Mouse (Mus musculus) naive thymus-derived CD4-positive, alpha-beta T cell, adult 2 months (primary cell): ENCODE measurements around the gene Ctnnd1.
"Not testable (repeated sequence)": the region's sequence is repeated elsewhere in the genome, so short reads cannot be mapped to it uniquely, and the experiment has no call there.

ENCODE experiments used
- DNase-seq: peaks from one replicate; pipeline ENCODE4 v3.0.0-alpha.2; 2011; ENCODE audit warnings: low read depth

Gene Ctnnd1

DNA sequence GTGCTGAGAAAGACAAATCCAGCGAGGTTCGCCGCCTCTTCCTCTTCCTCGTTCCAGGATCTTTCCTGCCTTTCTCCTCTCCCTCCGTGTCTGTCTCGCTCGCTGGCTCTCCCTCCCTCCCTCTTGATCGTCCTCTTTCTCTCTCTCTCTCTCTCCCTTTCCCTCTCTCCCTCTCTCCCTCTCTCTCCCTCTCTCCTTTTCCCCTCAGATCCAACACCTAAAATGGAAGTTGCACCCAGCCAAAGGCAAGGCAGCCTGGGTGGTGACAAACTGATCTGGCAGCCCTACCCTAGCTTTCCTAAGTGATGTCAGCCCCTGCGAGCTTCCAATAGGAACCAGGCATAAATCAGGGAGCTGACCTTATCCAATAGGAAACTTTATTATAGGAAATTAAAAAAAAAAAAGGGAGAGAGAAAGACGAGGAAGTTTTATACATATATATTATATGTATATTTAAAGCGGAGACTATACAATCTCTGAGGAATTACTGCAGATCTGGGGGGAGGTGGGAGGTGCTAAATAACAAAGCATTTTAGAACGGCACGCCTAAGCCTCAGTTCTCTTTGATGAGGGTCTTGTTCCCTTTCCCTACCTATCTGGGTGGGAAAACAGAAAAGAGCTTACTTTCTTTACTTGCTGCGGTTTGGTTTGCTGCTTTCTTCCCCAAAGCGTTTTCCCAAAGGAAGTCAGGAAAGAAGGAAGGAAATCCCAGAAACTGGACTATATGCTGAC lies at the start of gene Ctnnd1:
Ctnnd1 (minus strand) TSS at position 302 of the 732 bp plus-strand sequence.
- DNase-seq = no peak

DNA sequence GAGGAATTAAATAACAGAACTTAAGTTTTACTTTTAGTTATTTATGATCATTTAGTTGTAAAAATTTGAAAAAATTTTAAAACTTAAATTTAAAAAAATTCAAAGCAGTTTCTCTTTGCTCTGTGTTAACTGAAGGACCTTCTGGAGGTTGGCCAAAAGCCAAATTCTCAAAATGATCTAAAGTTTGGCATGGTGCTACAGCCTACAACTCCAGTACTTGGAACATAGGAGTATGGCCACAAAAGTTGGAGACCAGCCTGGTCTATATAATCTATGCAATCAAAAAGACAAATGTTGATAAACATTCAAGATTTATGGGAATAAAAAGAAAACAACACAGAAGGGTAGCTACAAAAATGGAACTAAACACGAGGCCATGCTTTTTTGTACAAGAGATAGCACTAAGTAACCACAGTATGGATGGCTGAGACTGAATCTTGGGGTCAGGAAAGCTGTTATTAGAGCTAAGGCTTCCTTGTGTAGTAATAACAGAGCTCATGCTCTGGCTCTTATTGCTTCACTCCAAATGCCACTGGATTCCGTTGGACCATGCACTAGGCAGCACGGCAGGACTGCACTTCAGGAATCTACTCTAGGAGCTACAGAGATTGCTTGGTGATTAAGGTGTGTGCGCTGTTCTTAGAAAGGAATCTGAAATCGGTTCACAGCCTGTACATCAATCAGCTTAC lies 44.6 kb upstream of the Ctnnd1 start:
- DNase-seq = no peak

DNA sequence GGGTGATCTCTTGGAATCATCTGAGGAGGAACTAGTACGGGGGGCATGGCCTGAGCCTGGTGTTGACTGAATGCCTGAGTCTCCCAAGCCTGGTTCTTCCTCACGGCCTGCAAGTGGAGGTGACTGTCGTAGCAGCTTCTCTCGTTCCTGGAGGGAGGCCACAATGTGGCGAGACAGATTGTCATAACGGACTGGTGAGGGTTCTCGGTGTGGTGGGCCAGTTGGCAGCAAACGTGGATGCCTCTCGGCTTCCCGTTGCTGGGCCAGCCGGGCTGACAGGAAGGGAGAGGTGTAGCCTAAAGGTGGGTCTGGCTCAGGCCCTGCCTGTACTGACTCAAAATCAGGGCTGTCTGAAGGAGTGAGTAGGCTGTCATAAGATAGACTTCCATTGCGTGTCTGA lies 39.5 kb upstream of the Ctnnd1 start:
- DNase-seq = no peak

DNA sequence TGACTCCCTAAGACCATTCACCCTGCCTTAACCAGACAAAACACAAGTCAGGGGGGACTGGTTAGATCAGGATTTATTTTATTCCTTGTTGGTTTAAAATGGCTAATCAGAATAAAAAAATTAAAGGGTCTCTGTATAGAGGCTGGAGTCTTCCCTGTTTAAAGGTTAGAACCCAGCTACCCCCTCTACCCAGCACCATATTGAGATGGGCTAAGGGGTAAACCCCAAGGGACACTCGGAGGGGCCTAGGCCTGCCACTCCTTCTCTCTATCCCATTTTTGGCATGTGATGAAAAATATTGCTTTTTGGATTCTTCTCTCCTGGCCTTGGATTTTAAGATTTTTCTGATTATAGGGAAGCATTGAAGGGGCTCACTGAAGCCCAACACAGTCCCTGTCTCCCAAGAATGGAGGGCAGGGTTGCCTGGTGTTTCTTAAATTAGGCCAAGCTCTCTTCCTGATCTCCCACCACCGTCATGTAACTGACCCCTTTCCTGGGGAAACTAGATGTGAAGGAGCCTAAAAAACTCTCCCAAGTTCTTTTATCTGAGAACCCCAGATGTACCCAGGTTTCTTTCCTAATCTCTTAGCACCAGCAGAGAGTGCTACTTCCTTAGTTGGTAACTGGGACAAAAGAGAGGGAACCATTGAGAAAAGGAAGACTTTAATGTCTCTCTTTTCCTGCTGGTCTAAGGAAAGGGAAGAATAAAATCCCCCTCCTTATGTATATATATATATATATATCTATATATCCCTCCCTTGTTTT lies 37.7 kb upstream of the Ctnnd1 start:
- DNase-seq = no peak

DNA sequence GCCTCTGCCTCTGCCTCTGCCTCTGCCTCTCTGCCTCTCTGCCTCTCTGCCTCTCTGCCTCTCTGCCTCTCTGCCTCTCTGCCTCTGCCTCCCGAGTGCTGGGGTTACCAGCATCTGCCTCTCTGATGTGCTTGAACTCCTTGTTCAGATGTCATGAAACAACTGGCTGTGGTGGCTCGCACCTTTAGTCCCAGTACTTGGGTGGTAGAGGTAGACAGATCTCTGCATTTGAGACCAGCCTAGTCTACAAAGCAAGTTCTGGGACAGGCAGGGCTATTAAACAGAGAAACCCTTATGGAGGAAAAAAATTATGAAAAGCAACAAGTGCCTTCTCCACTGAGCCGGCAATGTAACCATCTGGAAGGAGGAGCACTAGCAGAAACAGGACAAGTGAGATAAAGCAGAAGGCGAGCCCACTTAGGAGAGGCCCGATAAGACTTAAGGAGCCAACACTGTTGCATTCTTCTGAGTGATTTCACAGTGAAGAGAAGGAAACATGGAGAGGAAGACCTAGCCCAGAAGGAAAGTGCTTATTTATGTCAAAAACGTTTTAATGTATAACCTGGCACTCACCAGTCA lies 32.1 kb upstream of the Ctnnd1 start:
- DNase-seq = no peak

DNA sequence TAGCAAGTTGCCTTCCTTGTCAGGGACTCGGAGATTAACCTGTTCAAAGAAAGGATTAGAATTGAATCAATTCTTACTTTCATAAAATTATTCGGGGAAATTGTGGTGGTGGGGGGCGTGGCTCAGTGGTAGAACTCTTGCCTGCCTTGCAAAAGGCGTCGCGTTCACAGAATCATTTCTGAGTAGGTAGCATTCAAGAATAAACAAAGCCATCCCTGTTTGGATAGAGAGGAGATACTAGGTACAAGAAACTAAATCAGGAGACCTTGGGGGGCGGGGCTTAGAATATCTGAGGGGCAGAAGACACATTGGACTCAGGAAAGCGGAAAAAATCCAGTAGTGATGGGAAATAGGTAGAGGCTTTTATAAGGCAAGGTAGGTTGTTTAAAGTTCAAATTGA lies 28.5 kb upstream of the Ctnnd1 start, which contains the start of gene Tmx2:
Tmx2 (minus strand) TSS at position 125 of the 400 bp plus-strand sequence.
- DNase-seq = peak; percentile 20

DNA sequence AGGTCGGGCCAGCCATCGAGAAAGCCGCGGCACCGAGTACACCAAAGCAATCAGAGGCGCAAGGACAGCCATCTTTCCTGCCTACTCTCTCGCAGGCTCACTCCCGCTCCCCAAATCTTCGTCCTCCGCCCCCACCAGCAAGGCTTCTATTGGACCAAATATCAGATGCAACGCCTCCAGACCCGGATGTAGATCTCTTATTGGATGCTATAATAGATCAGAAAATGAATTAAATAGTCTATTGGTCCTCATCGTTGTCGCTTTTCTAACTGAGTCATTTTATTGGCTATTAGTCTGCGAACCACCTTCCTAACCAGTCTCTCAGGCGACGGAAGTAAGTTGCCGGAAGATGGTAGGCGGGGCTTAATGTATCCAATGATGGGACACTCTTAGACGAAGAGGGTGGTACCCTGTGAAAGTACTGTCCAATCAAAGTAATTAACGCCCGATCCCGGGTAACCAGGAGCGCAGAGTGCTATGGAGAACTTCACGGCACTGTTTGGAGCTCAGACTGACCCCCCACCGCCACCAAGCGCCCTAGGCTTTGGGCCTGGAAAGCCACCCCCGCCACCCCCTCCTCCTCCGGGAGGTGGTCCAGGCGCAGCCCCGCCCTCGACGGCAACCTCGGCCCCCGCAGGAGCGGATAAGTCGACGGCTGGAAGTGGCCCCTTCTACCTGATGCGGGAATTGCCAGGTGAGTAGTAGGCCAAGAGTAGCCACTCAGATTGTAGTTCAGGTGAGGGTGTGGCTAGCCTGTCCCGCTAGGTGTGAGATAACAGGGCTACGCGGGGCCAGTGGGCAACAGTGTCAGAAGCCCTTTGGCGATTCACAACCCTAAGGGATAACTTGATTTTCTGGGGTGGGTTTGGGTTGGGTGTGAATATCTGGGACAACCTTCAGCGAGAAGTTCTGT lies 27.7 kb upstream of the Ctnnd1 start, which contains the start of the genes Gm28635 and Med19:
Gm28635 (minus strand) TSS at position 74 of the 913 bp plus-strand sequence.
Med19 (plus strand) TSS at position 435 of the 913 bp plus-strand sequence.
- peak; percentile 98 for DNase-seq

DNA sequence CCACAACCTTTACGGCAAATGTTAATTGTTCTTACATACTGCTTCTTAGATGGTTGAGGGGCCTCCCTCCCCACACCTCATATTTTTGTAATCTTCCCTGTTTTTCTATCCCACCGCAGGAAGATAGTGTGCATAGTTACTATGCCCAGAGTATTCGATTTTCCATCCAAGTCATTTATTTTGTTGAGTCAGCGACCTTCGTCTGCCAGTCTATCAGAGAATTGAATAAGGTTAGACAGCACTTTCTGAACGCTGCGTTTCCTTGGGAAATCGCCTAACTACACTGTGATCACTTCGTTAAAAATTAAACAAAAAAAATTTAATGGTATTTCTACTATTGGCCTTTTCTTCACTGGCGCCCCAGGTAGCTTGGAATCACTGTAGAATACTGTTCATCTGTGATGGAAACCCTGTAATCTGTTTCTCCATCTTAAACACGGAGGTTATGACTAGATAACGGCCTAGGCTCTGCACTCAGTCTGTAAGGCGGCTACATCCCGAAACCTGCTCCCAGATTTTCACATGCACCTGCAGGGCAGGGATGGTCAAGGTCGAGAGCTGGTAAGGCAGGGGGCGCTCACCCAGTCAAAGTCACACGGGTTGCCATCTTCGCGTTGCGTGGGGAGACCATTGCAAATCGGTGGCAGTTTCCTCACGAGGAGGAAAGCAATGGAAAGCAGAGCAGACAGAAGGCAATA lies 26.9 kb upstream of the Ctnnd1 start:
- DNase-seq = peak; percentile 57

DNA sequence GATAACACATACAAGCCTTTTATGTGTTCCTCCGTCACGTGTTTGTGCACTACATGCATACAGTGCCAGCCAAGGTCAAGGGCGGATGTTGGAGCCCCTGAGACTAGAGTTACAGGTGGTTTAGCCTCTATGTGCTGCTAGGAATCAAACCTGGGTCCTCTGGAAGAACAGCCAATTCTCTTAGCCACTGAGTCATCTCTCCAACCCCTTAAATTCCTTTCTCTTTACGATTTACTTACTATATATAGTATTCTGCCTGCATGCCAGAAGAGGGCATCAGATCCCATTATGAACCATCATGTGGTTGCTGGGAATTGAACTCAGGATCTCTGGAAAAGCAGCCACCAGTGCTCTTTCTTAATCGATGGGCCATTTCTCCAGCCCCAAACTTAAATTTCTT lies 21.0 kb upstream of the Ctnnd1 start:
- DNase-seq = not testable (repeated sequence)

DNA sequence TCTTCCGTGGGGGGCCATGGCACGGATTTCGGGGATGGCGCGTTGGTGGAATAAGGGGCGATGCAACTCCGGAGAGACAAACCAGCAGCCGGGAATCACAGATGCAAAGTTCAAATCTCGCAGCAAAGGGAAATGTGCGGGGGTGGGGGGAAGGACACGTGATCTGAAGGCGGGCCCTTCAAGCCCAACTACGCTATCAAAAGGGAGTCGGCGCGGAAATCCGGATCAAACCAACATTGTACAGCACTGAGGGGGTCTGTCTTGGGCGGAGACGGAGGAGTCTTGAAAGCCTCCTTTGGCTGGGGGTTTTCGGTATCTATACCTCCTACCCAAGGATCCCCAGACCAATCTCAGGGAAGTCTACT lies 20.0 kb upstream of the Ctnnd1 start, which contains the start of gene Selenoh:
Selenoh (minus strand) TSS at position 202 of the 365 bp plus-strand sequence.
- DNase-seq = peak; percentile 91

DNA sequence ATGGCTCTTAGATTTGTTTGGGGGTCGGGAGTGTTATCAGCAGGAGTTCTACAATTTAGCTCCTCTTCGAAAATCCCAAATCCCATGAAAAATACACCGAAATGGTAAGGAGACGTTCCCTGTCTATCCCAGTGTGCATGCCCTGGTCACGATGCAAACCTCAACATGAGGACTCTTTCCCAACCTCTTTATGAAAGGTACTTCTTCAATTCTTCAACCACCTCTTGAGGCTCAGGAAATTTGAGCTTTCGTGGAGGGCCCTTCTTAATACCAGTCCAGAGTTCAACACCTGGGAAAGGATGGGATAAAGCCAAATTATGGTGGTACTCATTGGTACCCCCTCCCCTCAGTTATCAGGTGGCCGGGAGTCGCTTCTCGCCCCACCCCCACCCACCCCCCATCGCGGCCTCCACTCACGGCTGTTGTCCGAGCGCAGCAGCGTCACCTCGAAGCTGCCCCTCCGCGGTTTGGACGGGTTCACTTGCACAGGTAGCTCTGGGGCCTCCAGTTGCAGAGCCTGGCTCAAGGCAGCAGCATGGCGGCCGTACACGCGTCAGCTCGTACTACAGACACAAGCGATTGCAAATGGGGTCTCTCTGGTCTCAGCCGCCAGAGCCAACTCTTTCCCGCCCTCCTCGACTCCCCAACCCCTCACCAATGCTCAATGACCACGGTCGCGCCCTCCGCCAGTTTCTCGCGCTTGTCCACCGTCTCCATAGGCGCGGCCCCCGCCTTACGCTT lies 19.4 kb upstream of the Ctnnd1 start:
- DNase-seq = no peak

DNA sequence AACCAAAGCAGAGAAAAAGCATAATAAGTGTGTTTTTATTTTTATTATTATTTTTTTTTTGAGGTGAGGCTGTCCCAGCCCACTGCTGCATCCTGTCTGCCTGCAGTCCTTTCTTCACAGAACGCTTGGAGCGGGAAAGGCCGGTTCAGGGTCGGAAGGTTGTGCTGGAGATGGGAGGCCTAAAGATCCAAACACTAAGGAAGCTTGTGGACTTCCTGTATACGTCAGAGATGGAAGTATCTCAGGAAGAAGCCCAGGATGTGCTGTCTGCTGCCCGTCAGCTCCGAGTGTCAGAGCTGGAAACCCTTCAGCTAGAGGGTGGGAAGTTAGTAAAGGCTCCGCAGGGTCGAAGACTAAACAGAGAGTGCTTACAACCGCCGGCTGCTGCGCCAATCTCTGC lies 15.5 kb upstream of the Ctnnd1 start:
- DNase-seq = no peak

DNA sequence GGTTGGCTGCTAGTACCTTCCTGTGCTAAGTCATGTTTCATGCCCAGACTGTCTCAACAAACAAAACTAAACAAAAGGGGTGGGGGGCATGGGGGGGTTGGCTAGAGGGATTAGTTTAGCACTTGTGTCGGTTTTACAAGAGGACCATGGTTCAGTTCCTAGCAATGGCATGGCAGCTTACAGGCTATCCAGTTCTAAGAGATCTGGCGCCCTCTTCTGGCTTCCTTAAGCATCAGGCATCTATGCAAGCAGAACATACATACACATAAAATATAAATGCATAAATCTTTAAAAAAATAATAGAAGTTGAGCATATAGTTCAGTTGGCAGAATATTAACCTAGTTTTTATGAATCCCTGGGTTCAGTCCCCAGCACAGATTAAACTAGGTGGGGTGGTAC lies 12.3 kb upstream of the Ctnnd1 start:
- DNase-seq = peak; percentile 74

DNA sequence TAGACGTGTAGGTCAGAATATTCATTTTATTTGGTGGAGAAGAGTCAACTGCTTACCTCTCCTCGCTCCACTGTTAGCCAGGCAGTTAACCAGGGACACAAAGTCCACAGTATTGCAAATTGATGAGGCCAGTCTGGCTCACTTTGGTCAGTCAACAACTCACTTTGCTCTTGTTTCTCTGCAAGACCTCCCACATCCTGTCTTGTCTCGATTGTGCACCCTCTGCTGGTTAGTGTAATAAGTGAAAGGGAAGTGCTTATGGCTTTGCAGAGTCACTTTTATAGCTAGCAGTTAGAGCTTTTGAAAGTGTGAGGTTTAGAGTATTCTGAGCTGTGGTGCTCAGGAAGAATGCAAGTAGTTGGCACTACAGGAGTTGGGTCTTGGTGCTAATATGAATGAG lies 9.7 kb upstream of the Ctnnd1 start:
- peak; percentile 81 for DNase-seq

DNA sequence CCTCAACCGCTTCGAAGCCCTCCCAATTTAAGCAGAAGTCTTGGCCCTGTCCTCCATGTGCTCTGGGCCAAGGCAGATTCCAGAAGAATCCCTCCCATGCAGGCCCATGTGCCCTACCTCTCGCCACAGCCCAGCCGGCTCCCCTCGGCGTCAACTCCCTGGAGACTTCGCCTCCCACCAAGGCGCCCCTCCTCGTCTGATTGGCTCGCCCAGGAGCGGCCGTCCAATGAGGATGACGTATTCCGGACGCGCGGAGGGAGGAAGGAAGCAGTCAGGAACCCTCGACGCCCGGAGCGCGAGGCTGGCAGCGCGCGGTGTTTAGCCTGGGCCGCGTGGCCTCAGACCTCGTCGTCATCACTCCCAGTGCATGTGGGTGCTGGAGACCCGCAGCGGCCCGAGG lies 8.2 kb upstream of the Ctnnd1 start, which contains the start of gene Btbd18:
Btbd18 (plus strand) TSS at position 274 of the 400 bp plus-strand sequence.
- DNase-seq = no peak

DNA sequence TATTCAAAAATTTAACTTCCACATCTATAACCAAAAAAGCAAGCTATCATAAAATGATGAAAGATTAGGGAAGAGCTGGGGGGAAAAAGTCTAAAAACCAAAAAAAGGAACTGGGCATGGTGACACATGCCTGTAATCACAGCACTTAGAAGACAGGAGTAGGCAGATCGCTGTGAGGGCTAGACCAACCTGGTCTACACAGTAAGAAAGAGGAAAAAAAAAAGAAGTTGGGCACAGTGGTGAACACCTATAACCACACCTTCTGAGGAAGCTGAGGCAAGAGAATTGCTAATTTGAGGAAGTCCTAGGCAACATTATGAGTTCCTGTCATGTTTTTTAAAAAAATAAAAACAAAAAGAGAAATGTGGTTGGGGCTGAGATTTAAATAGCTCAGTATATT lies 5.3 kb upstream of the Ctnnd1 start:
- DNase-seq = no peak

DNA sequence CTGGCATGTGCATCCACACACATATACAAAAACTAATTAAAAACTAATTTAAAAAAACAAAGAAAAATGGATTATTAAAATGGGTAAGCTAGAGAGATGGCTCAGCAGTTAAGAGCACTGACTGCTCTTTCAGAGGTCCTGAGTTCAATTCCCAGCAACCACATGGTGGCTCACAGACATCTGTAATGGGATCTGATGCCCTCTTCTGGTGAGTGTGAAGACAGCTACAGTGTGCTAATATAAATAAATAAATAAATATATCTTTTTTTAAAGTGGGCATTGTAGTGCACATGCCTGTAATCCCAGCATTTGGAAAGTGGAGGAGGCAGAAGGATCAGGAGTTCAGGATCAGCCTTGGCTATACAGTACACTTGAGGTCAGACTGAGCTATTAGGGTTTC lies 2.8 kb upstream of the Ctnnd1 start:
- DNase-seq = no peak

DNA sequence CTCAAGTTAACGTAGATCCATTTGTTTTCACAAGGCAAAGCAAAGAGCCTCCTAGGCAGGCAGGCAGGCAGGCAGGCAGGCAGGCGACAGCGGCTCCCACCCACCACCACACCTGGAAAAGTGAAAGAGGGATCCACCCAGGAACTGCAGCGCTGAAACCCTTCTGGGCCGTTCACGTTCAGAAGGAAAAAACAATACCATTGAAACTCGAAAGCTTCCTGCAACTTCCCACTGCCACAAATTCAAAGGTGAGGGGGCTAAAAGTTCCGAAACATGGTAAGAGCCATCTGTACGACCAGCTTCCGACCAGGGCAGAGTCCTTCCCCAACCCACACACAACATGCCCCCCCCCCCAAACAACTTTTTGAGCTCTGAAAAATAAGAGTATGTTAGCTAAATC lies 891 bp downstream of the Ctnnd1 start:
- DNase-seq = no peak

DNA sequence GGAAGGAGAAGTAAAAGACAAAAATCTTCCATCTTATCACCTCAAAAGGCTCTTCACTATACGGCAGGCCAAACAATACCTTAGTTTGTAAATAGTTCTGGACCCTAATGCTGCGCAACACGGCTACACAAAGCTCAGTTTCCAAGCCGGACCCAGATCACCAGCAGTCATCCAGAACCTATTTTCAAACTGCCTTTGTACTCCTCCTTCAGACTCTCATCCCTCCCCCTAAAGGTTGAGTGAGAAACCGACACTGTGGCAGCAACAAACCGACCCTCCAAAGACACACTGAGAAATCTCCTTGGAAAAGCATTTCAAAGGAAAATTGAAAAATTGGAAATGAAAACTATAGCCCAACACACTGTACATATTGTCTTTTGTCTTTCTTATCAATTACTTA lies 2.2 kb downstream of the Ctnnd1 start:
- DNase-seq = no peak
